Mouse (Mus musculus): ENCODE measurements around the gene Wipf1.

The Wipf1 gene

GRCm38 (mm10) chr2:73467071-73467851 lies 62.3 kb downstream of the Wipf1 start:
- DNase-seq, result no peak

- DNase-seq, result no peak
These were observed 63.1 kb downstream of the Wipf1 start for GRCm38 (mm10) chr2:73466481-73466880.

GRCm38 (mm10) chr2:73463431-73464194 lies 65.9 kb downstream of the Wipf1 start:
- no peak for DNase-seq

GRCm38 (mm10) chr2:73462757-73463339 lies 66.7 kb downstream of the Wipf1 start:
- DNase-seq, result no peak

GRCm38 (mm10) chr2:73462265-73462664 lies 67.3 kb downstream of the Wipf1 start:
- no peak for DNase-seq

GRCm38 (mm10) chr2:73460168-73460567 lies 69.4 kb downstream of the Wipf1 start:
- DNase-seq, result no peak

- no peak for DNase-seq
These were observed 69.9 kb downstream of the Wipf1 start for GRCm38 (mm10) chr2:73459607-73460153.

GRCm38 (mm10) chr2:73456886-73457285 lies 72.6 kb downstream of the Wipf1 start:
- DNase-seq, result no peak

GRCm38 (mm10) chr2:73456154-73456553 lies 73.4 kb downstream of the Wipf1 start:
- DNase-seq, result no peak

- no peak for DNase-seq
These were observed 74.0 kb downstream of the Wipf1 start for GRCm38 (mm10) chr2:73455541-73455940.

- no peak for DNase-seq
These were observed 74.9 kb downstream of the Wipf1 start for GRCm38 (mm10) chr2:73454682-73455081.

- no peak for DNase-seq
These were observed 75.3 kb downstream of the Wipf1 start for GRCm38 (mm10) chr2:73454186-73454585.

- DNase-seq, result no peak
These were observed 75.8 kb downstream of the Wipf1 start for GRCm38 (mm10) chr2:73453717-73454116.

GRCm38 (mm10) chr2:73453085-73453484 lies 76.4 kb downstream of the Wipf1 start:
- DNase-seq, result no peak

GRCm38 (mm10) chr2:73452556-73452955 lies 77.0 kb downstream of the Wipf1 start:
- DNase-seq, result no peak

- DNase-seq, result no peak
These were observed 78.0 kb downstream of the Wipf1 start for GRCm38 (mm10) chr2:73451541-73451940.

- no peak for DNase-seq
These were observed 79.3 kb downstream of the Wipf1 start for GRCm38 (mm10) chr2:73450172-73450715.

GRCm38 (mm10) chr2:73443985-73444384 lies 85.5 kb downstream of the Wipf1 start:
- DNase-seq, result no peak

- DNase-seq, result no peak
These were observed 87.5 kb downstream of the Wipf1 start for GRCm38 (mm10) chr2:73442015-73442414.

- DNase-seq, result no peak
These were observed 89.2 kb downstream of the Wipf1 start for GRCm38 (mm10) chr2:73440319-73440718.

- no peak for DNase-seq
These were observed 92.6 kb downstream of the Wipf1 start for GRCm38 (mm10) chr2:73436976-73437375.

- DNase-seq, result no peak
These were observed 93.7 kb downstream of the Wipf1 start for GRCm38 (mm10) chr2:73435847-73436246.

- DNase-seq, result no peak
These were observed 97.6 kb downstream of the Wipf1 start for GRCm38 (mm10) chr2:73431959-73432396.
